Mouse (Mus musculus) spleen, postnatal 10 days (tissue): ENCODE results near the gene Amph.
"Not testable (repeated sequence)": the region's sequence is repeated elsewhere in the genome, so short reads cannot be mapped to it uniquely, and the experiment has no call there.

ENCODE experiments used
- DNase-seq, 2 experiments: peaks; one replicate each; pipeline ENCODE4 v3.0.0; 2021 to 2022; ENCODE audit warnings: low spot score in 2 of 2

Amph gene

DNA sequence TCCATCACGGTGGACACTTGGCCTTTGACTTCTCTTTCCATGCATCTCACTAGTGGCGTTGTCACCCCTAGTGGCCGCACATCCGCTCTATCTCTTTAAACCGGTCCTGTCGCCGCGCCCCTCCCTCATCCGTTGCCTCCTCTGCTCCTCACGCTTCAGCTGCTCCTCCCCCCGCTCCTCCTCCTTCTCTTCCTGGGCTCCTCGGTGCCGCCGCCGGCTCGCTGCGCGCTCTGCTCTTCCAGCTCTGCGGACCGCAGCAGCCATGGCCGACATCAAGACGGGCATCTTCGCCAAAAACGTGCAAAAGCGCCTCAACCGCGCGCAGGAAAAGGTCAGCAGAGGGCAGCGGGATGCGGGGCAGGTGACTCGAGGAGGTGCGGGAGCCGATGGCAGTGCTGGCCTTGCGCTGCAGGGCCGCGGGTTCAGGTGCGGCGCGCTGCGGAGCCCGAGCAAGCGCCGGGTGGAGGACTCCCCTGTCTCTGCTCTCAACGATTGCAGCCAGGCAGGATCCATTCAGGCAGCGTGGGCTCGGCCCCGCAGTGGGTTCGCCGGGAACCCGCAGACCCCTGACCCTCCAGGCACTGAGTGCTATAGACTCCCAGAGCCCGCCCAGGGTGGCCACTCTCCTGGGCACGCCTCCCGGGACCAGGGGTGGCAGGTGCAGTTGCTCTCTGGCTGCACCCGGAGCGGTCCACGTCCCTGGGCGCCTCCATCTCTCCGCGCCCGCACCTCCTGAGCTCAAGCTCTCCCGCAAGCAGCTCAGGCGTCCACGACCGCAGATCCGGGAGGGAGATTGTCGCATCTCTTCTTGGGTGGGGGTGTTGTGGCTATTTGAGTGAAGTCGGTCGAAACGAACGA lies at the start of gene Amph:
Gene Amph, plus strand, starts transcription at position 35 of the 858 bp plus-strand sequence.
- DNase-seq = peak in 1 of 2 experiments; percentile 21

DNA sequence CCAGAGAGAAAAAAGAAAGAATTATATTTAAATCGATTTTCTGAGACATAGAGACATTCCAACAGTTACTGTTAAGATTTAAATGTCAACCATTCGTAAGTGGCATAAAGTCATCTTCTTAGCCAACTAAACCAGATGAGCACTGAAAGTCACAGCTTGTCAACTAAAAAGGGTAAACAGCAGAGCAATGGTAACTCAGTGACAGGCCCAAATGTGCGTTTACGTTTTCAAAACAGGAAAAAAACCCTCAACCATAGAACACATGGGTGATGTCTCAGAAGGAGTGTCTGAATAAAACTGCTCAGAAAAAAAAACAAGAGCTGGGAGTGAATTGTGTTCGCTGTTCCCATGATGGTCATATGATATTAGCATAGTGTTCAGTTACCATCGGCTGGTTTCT lies 44.4 kb upstream of the Amph start:
- DNase-seq = no peak

- DNase-seq = no peak
These were observed 33.2 kb upstream of the Amph start for GRCm38 (mm10) chr13:18914774-18915173.

GRCm38 (mm10) chr13:18933191-18933590 lies 14.8 kb upstream of the Amph start:
- not testable (repeated sequence) for DNase-seq

DNA sequence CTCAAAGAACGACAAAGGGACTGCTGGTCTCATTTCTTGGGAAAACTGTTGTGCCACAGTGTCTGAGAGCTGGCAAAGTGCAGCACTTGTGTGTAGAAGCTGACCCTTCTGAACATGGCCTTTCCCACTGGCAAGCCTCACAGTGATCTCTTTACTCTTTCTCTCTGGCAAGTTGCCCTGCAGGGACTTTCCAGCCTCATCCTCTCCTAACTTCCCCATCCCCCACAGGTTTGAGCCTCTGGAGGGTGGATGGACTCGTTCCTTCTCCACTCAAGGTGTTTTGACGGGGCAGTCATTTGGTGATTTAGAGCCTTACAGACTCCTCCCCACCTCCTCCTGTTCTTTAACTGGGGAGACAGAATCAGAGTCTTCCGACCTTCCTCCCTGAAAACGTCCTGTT lies 319 bp upstream of the Amph start:
- DNase-seq = no peak

DNA sequence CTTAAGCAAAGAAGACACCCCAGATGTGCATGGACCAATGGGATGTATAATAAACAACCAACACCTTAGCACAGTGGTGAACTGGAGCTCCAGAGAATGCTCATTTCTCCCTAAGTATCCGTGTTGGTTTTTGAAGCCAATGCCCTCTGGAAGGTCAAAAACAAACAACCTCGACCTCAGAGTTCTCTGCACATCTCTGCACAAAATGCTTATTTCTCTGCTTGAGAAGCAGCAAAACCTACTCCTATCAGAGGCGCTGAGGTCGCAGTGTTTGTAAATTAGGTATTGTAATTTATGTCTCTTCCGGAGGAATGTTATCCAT lies 985 bp downstream of the Amph start:
- DNase-seq = no peak

DNA sequence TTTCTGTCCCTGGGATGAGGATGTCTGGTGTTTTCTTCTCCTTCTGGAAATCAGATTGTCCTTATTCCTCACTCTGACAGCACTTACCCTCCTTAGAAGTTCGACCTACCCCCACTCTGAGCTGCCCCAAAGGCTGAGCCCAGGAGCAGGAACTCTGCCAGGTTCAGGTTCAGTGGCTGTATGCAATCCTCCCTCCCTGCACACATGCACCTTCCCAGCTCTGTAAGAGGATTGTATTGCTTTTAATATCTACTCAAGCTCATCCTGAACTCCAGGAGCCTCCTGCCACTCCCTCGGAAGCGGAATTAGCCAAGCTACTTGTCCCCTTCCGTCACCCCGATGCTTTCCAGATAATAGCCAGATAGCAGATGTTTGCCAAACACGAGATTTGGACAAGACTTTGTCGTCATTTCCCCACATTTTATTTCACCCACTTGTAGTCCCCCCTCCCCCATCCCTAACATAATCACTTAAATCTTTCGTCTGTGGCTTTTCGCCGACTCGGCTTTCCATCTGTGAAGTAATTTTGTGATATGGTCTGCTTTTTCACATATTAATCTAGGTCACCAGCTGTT lies 1.7 kb downstream of the Amph start:
- no peak for DNase-seq

DNA sequence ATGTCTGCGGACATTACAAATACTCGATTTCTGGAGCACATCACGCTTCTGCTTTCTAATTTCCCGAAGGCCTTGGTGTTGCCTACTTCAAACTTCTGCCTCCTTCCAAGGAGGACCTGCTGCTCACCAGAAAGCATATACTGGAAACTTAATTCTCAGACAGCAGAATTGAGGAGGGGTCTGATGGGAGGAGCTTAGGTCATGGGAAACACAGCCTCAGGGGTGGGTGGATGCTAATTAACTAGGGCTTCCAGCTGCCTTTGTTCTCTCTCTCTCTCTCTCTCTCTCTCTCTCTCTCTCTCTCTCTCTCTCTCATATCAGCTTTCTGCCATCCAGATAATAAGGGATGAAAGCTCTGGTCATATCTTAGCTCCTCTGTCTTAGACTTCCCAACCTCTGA lies 5.6 kb downstream of the Amph start:
- no peak for DNase-seq

GRCm38 (mm10) chr13:18956065-18956913 lies 8.3 kb downstream of the Amph start:
- no peak for DNase-seq

DNA sequence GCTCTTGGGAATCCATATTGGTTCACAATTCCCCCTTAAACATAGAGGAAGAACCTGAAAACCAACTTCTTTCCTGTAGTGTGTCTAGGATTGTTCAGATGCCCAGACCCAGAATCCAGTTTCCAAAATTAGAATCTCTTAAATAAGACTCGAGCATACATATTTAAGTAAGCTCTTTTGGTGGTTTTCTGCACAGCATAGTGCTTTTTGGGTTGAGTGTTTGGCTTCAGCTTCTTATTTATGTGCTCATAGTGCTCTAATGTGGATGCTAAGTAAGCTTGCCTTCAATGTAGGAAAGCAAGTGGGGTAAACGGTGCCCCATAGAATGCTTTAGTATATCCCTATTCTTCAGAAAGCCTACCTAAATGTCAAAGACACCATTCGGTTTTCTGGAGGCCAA lies 9.0 kb downstream of the Amph start:
- DNase-seq = no peak

- no peak for DNase-seq
These were observed 24.6 kb downstream of the Amph start for GRCm38 (mm10) chr13:18972571-18972970.

DNA sequence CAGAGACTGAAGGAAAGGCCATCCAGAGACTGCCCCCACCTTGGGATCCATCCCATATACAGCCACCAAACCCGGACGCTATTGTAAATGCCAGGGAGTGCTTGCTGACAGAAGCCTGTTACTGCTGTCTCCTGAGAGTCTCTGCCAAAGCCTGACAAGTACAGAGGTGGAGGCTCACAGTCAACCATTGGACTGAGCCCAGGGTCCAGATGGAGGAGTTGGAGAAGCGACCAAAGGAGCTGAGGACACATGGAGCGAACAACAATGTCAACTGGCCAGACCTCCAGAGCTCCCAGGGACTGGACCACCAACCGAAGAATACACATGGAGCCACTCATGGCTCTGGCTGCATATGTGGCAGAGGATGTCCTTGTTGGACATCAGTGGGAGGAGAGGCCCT lies 26.3 kb downstream of the Amph start:
- DNase-seq = no peak

DNA sequence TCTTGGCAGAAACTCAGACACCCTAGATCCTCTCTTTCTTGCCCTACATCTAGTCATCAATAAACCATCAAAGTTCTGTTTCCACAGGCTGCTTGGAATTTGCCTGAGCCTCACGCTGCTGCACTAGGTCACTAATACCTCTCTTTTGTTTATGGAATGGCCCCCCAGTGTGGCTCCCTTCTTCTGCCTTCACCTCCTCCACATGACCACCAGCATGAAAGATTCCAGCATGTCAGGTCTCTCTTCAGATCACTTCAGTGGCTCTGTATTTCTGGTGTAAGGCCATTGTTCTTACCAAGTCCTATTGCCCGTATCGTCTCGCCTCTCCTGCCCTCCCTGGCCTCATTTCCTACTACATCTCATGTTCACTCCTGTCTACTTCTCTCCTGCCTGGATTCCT lies 39.3 kb downstream of the Amph start:
- no peak for DNase-seq

GRCm38 (mm10) chr13:18988323-18988722 lies 40.3 kb downstream of the Amph start:
- no peak for DNase-seq

DNA sequence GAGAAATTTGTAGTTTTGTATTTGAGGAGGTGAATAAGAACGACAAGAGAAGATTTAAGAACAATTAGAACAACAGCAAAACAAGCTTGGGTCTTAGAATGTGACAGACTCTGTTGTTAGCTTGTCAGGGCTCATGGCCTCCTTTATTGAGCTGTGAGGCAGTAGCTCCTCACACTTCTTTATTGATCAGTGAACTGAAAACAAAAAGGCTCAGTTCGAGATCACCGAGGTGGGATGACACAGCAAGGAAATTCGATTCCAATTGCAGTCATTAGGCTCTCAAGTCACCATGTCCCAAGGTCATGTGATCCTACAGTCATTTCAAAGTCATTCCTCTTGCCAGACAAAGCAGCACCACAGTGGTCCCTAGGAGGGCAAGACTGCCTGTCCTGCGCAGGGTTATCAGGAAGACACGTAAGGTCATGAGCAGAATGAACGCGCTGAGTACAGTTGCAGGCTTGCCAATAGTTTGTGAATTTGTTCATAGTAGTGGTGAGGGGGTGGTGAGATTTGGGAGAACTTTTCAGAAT lies 41.2 kb downstream of the Amph start:
- no peak for DNase-seq

DNA sequence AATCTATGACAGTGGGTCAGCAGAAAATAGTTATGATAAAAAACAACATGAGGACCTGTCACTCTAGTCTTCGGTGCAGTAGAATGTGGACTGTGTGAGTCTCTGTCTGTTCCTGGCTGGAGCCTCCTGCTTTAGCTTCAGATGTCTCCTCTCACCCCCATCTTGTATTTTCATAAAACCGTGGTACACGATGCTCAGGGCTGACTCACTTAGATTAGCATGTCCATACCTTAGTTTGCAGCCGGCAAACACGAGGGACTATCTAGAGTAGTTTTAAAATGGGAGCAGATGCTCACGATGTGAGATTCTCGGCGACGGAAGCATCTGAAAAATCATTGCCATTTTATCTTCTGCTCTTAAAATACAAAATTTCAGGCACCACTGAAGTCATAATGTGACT lies 54.5 kb downstream of the Amph start:
- no peak for DNase-seq

- DNase-seq = no peak
These were observed 56.4 kb downstream of the Amph start for GRCm38 (mm10) chr13:19004406-19004805.

- DNase-seq = no peak
These were observed 60.4 kb downstream of the Amph start for GRCm38 (mm10) chr13:19008440-19008839.

GRCm38 (mm10) chr13:19014825-19015375 lies 66.9 kb downstream of the Amph start:
- no peak for DNase-seq

GRCm38 (mm10) chr13:19021529-19021928 lies 73.5 kb downstream of the Amph start:
- DNase-seq = no peak

DNA sequence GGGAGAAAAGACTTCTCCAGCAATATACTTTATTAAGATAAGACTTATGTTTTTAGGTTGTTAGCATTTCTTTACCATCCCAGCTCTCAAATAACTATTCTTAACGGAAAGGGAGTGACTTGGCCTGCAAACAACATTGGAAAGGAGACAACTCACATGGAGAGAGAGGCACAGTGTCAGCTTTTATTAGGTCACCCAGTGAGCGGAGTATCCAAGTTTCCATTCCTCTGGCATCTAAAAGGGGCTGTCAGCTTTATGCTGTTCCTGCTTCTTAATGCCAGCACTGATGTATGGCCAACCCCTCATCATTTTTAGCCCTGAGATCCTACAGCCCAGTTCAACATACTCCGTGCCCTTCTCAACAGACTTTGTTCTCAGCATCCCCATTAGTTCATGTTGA lies 74.3 kb downstream of the Amph start:
- no peak for DNase-seq

GRCm38 (mm10) chr13:19025091-19025688 lies 77.2 kb downstream of the Amph start:
- no peak for DNase-seq
